Mouse (Mus musculus) megakaryocyte-erythroid progenitor cell, adult 5-6 weeks (primary cell): ENCODE data around the gene Gm13285. TPM values are rescaled to one million over a fixed set of nuclear protein-coding genes. Genes with fewer than 3 reads are reported as not detected.

ENCODE experiments used
- total RNA-seq, 2 experiments: library from RNA; stranded (forward) in 1 of 2; stranded (reverse) in 1 of 2; fragments of 200-1000, 215-1000 nt in 1 of 2; fragments of >200 nt in 1 of 2; fragmentation: Nextera tagmentation in 1 of 2; gene quantifications; 2 replicates each; pipeline ENCODE4 v1.2.3; 2014 to 2017

Gm13285 gene
- total RNA-seq, 2 experiments from 2014 or later, result not detected

Other genes with a start within 250 kb of the Gm13285 start
Only the 30 nearest of the 31 such genes appear.
- not detected in 2 replicates for gene Ifna14, start 227.9 kb upstream of the Gm13285 start, total RNA-seq (2014; fragmentation: Nextera tagmentation)
- not detected in 2 replicates for gene Ifna14, start 227.9 kb upstream of the Gm13285 start, total RNA-seq (2017)
- gene Ifna9, start 207.3 kb upstream of the Gm13285 start, total RNA-seq (2014; fragmentation: Nextera tagmentation), result not detected in 2 replicates
- not detected in 2 replicates for gene Ifna9, start 207.3 kb upstream of the Gm13285 start, total RNA-seq (2017)
- not detected in 2 replicates for gene Ifna12, start 196.3 kb upstream of the Gm13285 start, total RNA-seq (2014; fragmentation: Nextera tagmentation)
- gene Ifna12, start 196.3 kb upstream of the Gm13285 start, total RNA-seq (2017), result not detected in 2 replicates
- not detected in 2 replicates for gene C87499, start 165.3 kb upstream of the Gm13285 start, total RNA-seq (2014; fragmentation: Nextera tagmentation)
- not detected in 2 replicates for gene C87499, start 165.3 kb upstream of the Gm13285 start, total RNA-seq (2017)
- not detected in 2 replicates for gene Ifna13, start 155.2 kb upstream of the Gm13285 start, total RNA-seq (2014; fragmentation: Nextera tagmentation)
- gene Ifna13, start 155.2 kb upstream of the Gm13285 start, total RNA-seq (2017), result not detected in 2 replicates
- not detected in 2 replicates for gene Ifna16, start 122.7 kb upstream of the Gm13285 start, total RNA-seq (2014; fragmentation: Nextera tagmentation)
- gene Ifna16, start 122.7 kb upstream of the Gm13285 start, total RNA-seq (2017), result not detected in 2 replicates
- not detected in 2 replicates for gene Ifna2, start 115.8 kb upstream of the Gm13285 start, total RNA-seq (2014; fragmentation: Nextera tagmentation)
- gene Ifna2, start 115.8 kb upstream of the Gm13285 start, total RNA-seq (2017), result not detected in 2 replicates
- not detected in 2 replicates for gene Ifnab, start 108.3 kb upstream of the Gm13285 start, total RNA-seq (2014; fragmentation: Nextera tagmentation)
- not detected in 2 replicates for gene Ifnab, start 108.3 kb upstream of the Gm13285 start, total RNA-seq (2017)
- gene Gm26566, start 77.9 kb upstream of the Gm13285 start, total RNA-seq (2014; fragmentation: Nextera tagmentation), result not detected in 2 replicates
- gene Gm26566, start 77.9 kb upstream of the Gm13285 start, total RNA-seq (2017), result 1.1 and 1.5 TPM in 2 replicates
- gene Klhl9, start 77.2 kb upstream of the Gm13285 start, total RNA-seq (2014; fragmentation: Nextera tagmentation), result 37.1 and 50.0 TPM in 2 replicates
- gene Klhl9, start 77.2 kb upstream of the Gm13285 start, total RNA-seq (2017), result 67.3 and 88.5 TPM in 2 replicates
- not detected in 2 replicates for gene Gm13271, start 44.8 kb upstream of the Gm13285 start, total RNA-seq (2014; fragmentation: Nextera tagmentation)
- gene Gm13271, start 44.8 kb upstream of the Gm13285 start, total RNA-seq (2017), result not detected in 2 replicates
- not detected in 2 replicates for gene Gm13283, start 39.5 kb upstream of the Gm13285 start, total RNA-seq (2014; fragmentation: Nextera tagmentation)
- not detected in 2 replicates for gene Gm13283, start 39.5 kb upstream of the Gm13285 start, total RNA-seq (2017)
- not detected in 2 replicates for gene Gm13290, start 25.8 kb upstream of the Gm13285 start, total RNA-seq (2014; fragmentation: Nextera tagmentation)
- not detected in 2 replicates for gene Gm13290, start 25.8 kb upstream of the Gm13285 start, total RNA-seq (2017)
- gene Gm13289, start 22.7 kb upstream of the Gm13285 start, total RNA-seq (2014; fragmentation: Nextera tagmentation), result not detected in 2 replicates
- gene Gm13289, start 22.7 kb upstream of the Gm13285 start, total RNA-seq (2017), result not detected in 2 replicates
- not detected in 2 replicates for gene Gm13272, start 19.8 kb upstream of the Gm13285 start, total RNA-seq (2014; fragmentation: Nextera tagmentation)
- gene Gm13272, start 19.8 kb upstream of the Gm13285 start, total RNA-seq (2017), result not detected in 2 replicates
- gene Ifnz, start 17.5 kb upstream of the Gm13285 start, total RNA-seq (2014; fragmentation: Nextera tagmentation), result 0.57 TPM in 1 of 2 replicates, not detected in the other
- 0.11 TPM in 1 of 2 replicates, not detected in the other for gene Ifnz, start 17.5 kb upstream of the Gm13285 start, total RNA-seq (2017)
- gene Gm13276, start 14.0 kb upstream of the Gm13285 start, total RNA-seq (2014; fragmentation: Nextera tagmentation), result not detected in 2 replicates
- 1.6 TPM in 1 of 2 replicates, not detected in the other for gene Gm13276, start 14.0 kb upstream of the Gm13285 start, total RNA-seq (2017)
- gene Gm13277, start 11.0 kb upstream of the Gm13285 start, total RNA-seq (2014; fragmentation: Nextera tagmentation), result not detected in 2 replicates
- not detected in 2 replicates for gene Gm13277, start 11.0 kb upstream of the Gm13285 start, total RNA-seq (2017)
- gene Gm13278, start 8.1 kb upstream of the Gm13285 start, total RNA-seq (2014; fragmentation: Nextera tagmentation), result not detected in 2 replicates
- not detected in 2 replicates for gene Gm13278, start 8.1 kb upstream of the Gm13285 start, total RNA-seq (2017)
- gene Gm13275, start 5.2 kb upstream of the Gm13285 start, total RNA-seq (2014; fragmentation: Nextera tagmentation), result not detected in 2 replicates
- not detected in 2 replicates for gene Gm13275, start 5.2 kb upstream of the Gm13285 start, total RNA-seq (2017)
- gene Gm13279, start 2.3 kb upstream of the Gm13285 start, total RNA-seq (2014; fragmentation: Nextera tagmentation), result not detected in 2 replicates
- gene Gm13279, start 2.3 kb upstream of the Gm13285 start, total RNA-seq (2017), result not detected in 2 replicates
- gene Gm13287, start 3.6 kb downstream of the Gm13285 start, total RNA-seq (2014; fragmentation: Nextera tagmentation), result not detected in 2 replicates
- gene Gm13287, start 3.6 kb downstream of the Gm13285 start, total RNA-seq (2017), result not detected in 2 replicates
- not detected in 2 replicates for gene Gm13288, start 5.9 kb downstream of the Gm13285 start, total RNA-seq (2014; fragmentation: Nextera tagmentation)
- 1.2 TPM in 1 of 2 replicates, not detected in the other for gene Gm13288, start 5.9 kb downstream of the Gm13285 start, total RNA-seq (2017)
- not detected in 2 replicates for gene Ifna7, start 16.6 kb downstream of the Gm13285 start, total RNA-seq (2014; fragmentation: Nextera tagmentation)
- not detected in 2 replicates for gene Ifna7, start 16.6 kb downstream of the Gm13285 start, total RNA-seq (2017)
- gene Ifna11, start 20.3 kb downstream of the Gm13285 start, total RNA-seq (2014; fragmentation: Nextera tagmentation), result not detected in 2 replicates
- gene Ifna11, start 20.3 kb downstream of the Gm13285 start, total RNA-seq (2017), result not detected in 2 replicates
- not detected in 2 replicates for gene Ifna6, start 27.8 kb downstream of the Gm13285 start, total RNA-seq (2014; fragmentation: Nextera tagmentation)
- not detected in 2 replicates for gene Ifna6, start 27.8 kb downstream of the Gm13285 start, total RNA-seq (2017)
- gene Ifna5, start 35.9 kb downstream of the Gm13285 start, total RNA-seq (2014; fragmentation: Nextera tagmentation), result not detected in 2 replicates
- gene Ifna5, start 35.9 kb downstream of the Gm13285 start, total RNA-seq (2017), result not detected in 2 replicates
- not detected in 2 replicates for gene Ifna4, start 42.2 kb downstream of the Gm13285 start, total RNA-seq (2014; fragmentation: Nextera tagmentation)
- not detected in 2 replicates for gene Ifna4, start 42.2 kb downstream of the Gm13285 start, total RNA-seq (2017)
- not detected in 2 replicates for gene Ifna1, start 50.4 kb downstream of the Gm13285 start, total RNA-seq (2014; fragmentation: Nextera tagmentation)
- not detected in 2 replicates for gene Ifna1, start 50.4 kb downstream of the Gm13285 start, total RNA-seq (2017)
- gene Ifne, start 80.5 kb downstream of the Gm13285 start, total RNA-seq (2014; fragmentation: Nextera tagmentation), result not detected in 2 replicates
- not detected in 2 replicates for gene Ifne, start 80.5 kb downstream of the Gm13285 start, total RNA-seq (2017)